Mouse (Mus musculus): Measurements from ENCODE around the gene Tex21. TPM values are rescaled to one million over a fixed set of nuclear protein-coding genes. Genes with fewer than 3 reads are reported as not detected.
A peak's percentile ranks its signal among the peaks of the same experiment; 100 is the strongest.
"Not testable (repeated sequence)": the region's sequence is repeated elsewhere in the genome, so short reads cannot be mapped to it uniquely, and the experiment has no call there.

Gene Tex21
- polyA plus RNA-seq, 1 experiment from 2014 or later, result not detected

GRCm38 (mm10) chr12:76239839-76240571 is 6.5 kb downstream of the Tex21 start:
- ATAC-seq, result no peak
- ChIA-PET POLR2A (no interaction called here), CTCF (no interaction called here)

GRCm38 (mm10) chr12:76239145-76239838 is 7.3 kb downstream of the Tex21 start:
- ChIA-PET POLR2A (no interaction called here), CTCF (no interaction called here)
- no peak for TF ChIP-seq CTCF (IDR thresholded peaks at IDR 0.05)
- ATAC-seq (no peak), DNase-seq (ENCODE audit: low read depth, low spot score) (no peak)
- H3K27me3 ChIP-seq, result peaks cover 8% of the 10 kb centered on the region
- in situ Hi-C loops (cut with MboI; ENCODE audit: low pct_unique_long_range_greater_than_20kb), result no loop called here

More at GRCm38 (mm10) chr12:76239839-76240571, 6.5 kb downstream of the Tex21 start:
- DNase-seq (ENCODE audit: low read depth, low spot score), result no peak
- TF ChIP-seq CTCF (IDR thresholded peaks at IDR 0.05), result no peak
- H3K27me3 ChIP-seq, result peaks cover 13% of the 10 kb centered on the region
- in situ Hi-C loops (cut with MboI; ENCODE audit: low pct_unique_long_range_greater_than_20kb), result no loop called here

- CTCF ChIA-PET, result no interaction called here
- in situ Hi-C loops (cut with MboI; ENCODE audit: low pct_unique_long_range_greater_than_20kb), result no loop called here
- TF ChIP-seq CTCF (IDR thresholded peaks at IDR 0.05), result no peak
These were observed 11.3 kb downstream of the Tex21 start for GRCm38 (mm10) chr12:76235253-76235652.

GRCm38 (mm10) chr12:76230644-76231043 is 15.9 kb downstream of the Tex21 start:
- ChIA-PET CTCF (no interaction called here), POLR2A (no interaction called here)
- TF ChIP-seq CTCF (IDR thresholded peaks at IDR 0.05), result no peak
- DNase-seq (ENCODE audit: low read depth, low spot score) (no peak), ATAC-seq (no peak)
- in situ Hi-C loops (cut with MboI; ENCODE audit: low pct_unique_long_range_greater_than_20kb), result no loop called here
- no peaks in the 10 kb centered on the region for H3K27me3 ChIP-seq

More at GRCm38 (mm10) chr12:76235253-76235652, 11.3 kb downstream of the Tex21 start:
- ATAC-seq (no peak), DNase-seq (ENCODE audit: low read depth, low spot score) (no peak)
- POLR2A ChIA-PET, result no interaction called here
- H3K27me3 ChIP-seq, result peaks cover 3% of the 10 kb centered on the region

- in situ Hi-C loops (cut with MboI; ENCODE audit: low pct_unique_long_range_greater_than_20kb); CTCF ChIA-PET; H3K27me3 ChIP-seq; ATAC-seq; DNase-seq (ENCODE audit: low read depth, low spot score); POLR2A ChIA-PET: not testable (repeated sequence)
These were observed 24.4 kb downstream of the Tex21 start for GRCm38 (mm10) chr12:76222104-76222503.

GRCm38 (mm10) chr12:76216716-76217115 is 29.8 kb downstream of the Tex21 start:
- no peak for TF ChIP-seq CTCF (IDR thresholded peaks at IDR 0.05)
- no peaks in the 10 kb centered on the region for H3K27me3 ChIP-seq
- in situ Hi-C loops (cut with MboI; ENCODE audit: low pct_unique_long_range_greater_than_20kb), result no loop called here
- POLR2A ChIA-PET, result no interaction called here
- no peak for DNase-seq (ENCODE audit: low read depth, low spot score)
- no peak for ATAC-seq
- CTCF ChIA-PET, result interaction anchor here (0.9 kb wide), 1 partner anchor 9 kb away, joined by 4 read pairs; no protein-coding TSS in a partner anchor

- in situ Hi-C loops (cut with MboI; ENCODE audit: low pct_unique_long_range_greater_than_20kb), result no loop called here
- H3K27me3 ChIP-seq, result no peaks in the 10 kb centered on the region
- ATAC-seq (no peak), DNase-seq (ENCODE audit: low read depth, low spot score) (no peak)
- ChIA-PET CTCF (no interaction called here), POLR2A (no interaction called here)
- no peak for TF ChIP-seq CTCF (IDR thresholded peaks at IDR 0.05)
These were observed 31.4 kb downstream of the Tex21 start for GRCm38 (mm10) chr12:76215121-76215520.

- peaks cover 4% of the 10 kb centered on the region for H3K27me3 ChIP-seq
- ATAC-seq (no peak), DNase-seq (ENCODE audit: low read depth, low spot score) (no peak)
- CTCF ChIA-PET, result no interaction called here
- POLR2A ChIA-PET, result no interaction called here
- TF ChIP-seq CTCF (IDR thresholded peaks at IDR 0.05), result no peak
- in situ Hi-C loops (cut with MboI; ENCODE audit: low pct_unique_long_range_greater_than_20kb), result no loop called here
These were observed 37.0 kb downstream of the Tex21 start for GRCm38 (mm10) chr12:76209429-76209974.

GRCm38 (mm10) chr12:76200326-76200725 is 46.2 kb downstream of the Tex21 start:
- H3K27me3 ChIP-seq, result no peaks in the 10 kb centered on the region
- in situ Hi-C loops (cut with MboI; ENCODE audit: low pct_unique_long_range_greater_than_20kb), result no loop called here
- TF ChIP-seq CTCF (IDR thresholded peaks at IDR 0.05), result no peak
- DNase-seq (ENCODE audit: low read depth, low spot score), result no peak
- no peak for ATAC-seq
- ChIA-PET CTCF (no interaction called here), POLR2A (no interaction called here)

GRCm38 (mm10) chr12:76197071-76197470 is 49.5 kb downstream of the Tex21 start:
- peaks cover 6% of the 10 kb centered on the region for H3K27me3 ChIP-seq

GRCm38 (mm10) chr12:76196709-76197054 is 49.9 kb downstream of the Tex21 start:
- in situ Hi-C loops (cut with MboI; ENCODE audit: low pct_unique_long_range_greater_than_20kb), result loop anchor here (5.0 to 25.0 kb wide), 3 partner anchors 141 to 734 kb away; no protein-coding TSS in a partner anchor
- POLR2A ChIA-PET, result interaction anchor here (0.5 kb wide), 1 partner anchor 86 kb away, joined by 3 read pairs; no protein-coding TSS in a partner anchor
- ATAC-seq, result no peak
- DNase-seq (ENCODE audit: low read depth, low spot score), result no peak
- CTCF ChIA-PET, result interaction anchor here (0.6 to 1.5 kb wide), 8 partner anchors 9 to 105 kb away, joined by 3 to 8 read pairs (median 3); no protein-coding TSS in a partner anchor
- peak; percentile 78 for TF ChIP-seq CTCF (IDR thresholded peaks at IDR 0.05)
- peaks cover 6% of the 10 kb centered on the region for H3K27me3 ChIP-seq

More at GRCm38 (mm10) chr12:76197071-76197470, 49.5 kb downstream of the Tex21 start:
- ATAC-seq (no peak), DNase-seq (ENCODE audit: low read depth, low spot score) (no peak)
- in situ Hi-C loops (cut with MboI; ENCODE audit: low pct_unique_long_range_greater_than_20kb), result loop anchor here (5.0 to 25.0 kb wide), 3 partner anchors 140 to 735 kb away; no protein-coding TSS in a partner anchor
- TF ChIP-seq CTCF (IDR thresholded peaks at IDR 0.05), result no peak
- CTCF ChIA-PET, result interaction anchor here (0.8 to 1.5 kb wide), 6 partner anchors 8 to 105 kb away, joined by 3 to 8 read pairs (median 4); no protein-coding TSS in a partner anchor
- POLR2A ChIA-PET, result interaction anchor here (0.5 kb wide), 1 partner anchor 86 kb away, joined by 3 read pairs; no protein-coding TSS in a partner anchor
